Mouse (Mus musculus) E14TG2a.4 (cell line): ENCODE results near the gene Unc13a.
A peak's percentile ranks its signal among the peaks of the same experiment; 100 is the strongest.

ENCODE experiments used
- H3K27me3 ChIP-seq: 2 replicates; pipeline ENCODE4 v1.6.1; 2014; ENCODE audit warnings: low read length, control low read depth; ENCODE audit not compliant: insufficient read depth
- H3K36me3 ChIP-seq: 2 replicates; pipeline ENCODE4 v1.6.1; 2014; ENCODE audit warnings: low read length, control low read depth; ENCODE audit not compliant: insufficient read depth
- H3K4me1 ChIP-seq: replicated peaks from 2 replicates; pipeline ENCODE4 v1.6.1; 2014; ENCODE audit warnings: low read depth, low read length, control low read depth
- H3K4me3 ChIP-seq: replicated peaks from 2 replicates; pipeline ENCODE4 v1.5.1; 2014; ENCODE audit warnings: mild to moderate bottlenecking, low read length
- H3K9me3 ChIP-seq: 2 replicates; pipeline ENCODE4 v1.6.1; 2014; ENCODE audit warnings: low read length, control low read depth
- CTCF ChIP-seq: conservative IDR thresholded peaks from 2 replicates; pipeline ENCODE4 v1.5.1; 2014; ENCODE audit warnings: low read length
- NANOG ChIP-seq: IDR thresholded peaks from 2 replicates; pipeline ENCODE4 v1.6.1; 2014; ENCODE audit warnings: borderline replicate concordance, low read length, mixed read lengths
- POU5F1 ChIP-seq: IDR thresholded peaks from 2 replicates; pipeline ENCODE4 v1.6.1; 2014; ENCODE audit warnings: low read length, borderline replicate concordance

Gene Unc13a

GRCm38 (mm10) chr8:71675456-71676019, 4.0 kb upstream of the Unc13a start:
- TF ChIP-seq CTCF = no peak
- TF ChIP-seq POU5F1 = no peak
- TF ChIP-seq NANOG = no peak
- peaks cover 7% of the 10 kb centered on the region; the same call in 1 of the 2 replicates for H3K27me3 ChIP-seq

GRCm38 (mm10) chr8:71674071-71674470, 2.5 kb upstream of the Unc13a start:
- H3K27me3 ChIP-seq = peaks cover 3% of the 10 kb centered on the region; the same call in 1 of the 2 replicates
- peaks cover 78% of the 10 kb centered on the region for H3K4me1 ChIP-seq
- TF ChIP-seq NANOG = no peak
- H3K9me3 ChIP-seq = no peaks in the 10 kb centered on the region
- H3K36me3 ChIP-seq = peaks cover 9% of the 10 kb centered on the region
- no peak overlapping the region for H3K4me3 ChIP-seq

More at GRCm38 (mm10) chr8:71675456-71676019, 4.0 kb upstream of the Unc13a start:
- no peaks in the 10 kb centered on the region for H3K9me3 ChIP-seq
- H3K4me3 ChIP-seq = peak overlapping the region; percentile 83
- H3K4me1 ChIP-seq = peaks cover 78% of the 10 kb centered on the region
- peaks cover 15% of the 10 kb centered on the region for H3K36me3 ChIP-seq

- TF ChIP-seq NANOG (no peak), POU5F1 (no peak), CTCF (no peak)
- peak overlapping the region; percentile 96 for H3K4me3 ChIP-seq
- H3K4me1 ChIP-seq = peaks cover 78% of the 10 kb centered on the region
- H3K9me3 ChIP-seq = no peaks in the 10 kb centered on the region
- H3K27me3 ChIP-seq = no peaks in the 10 kb centered on the region
- no peaks in the 10 kb centered on the region for H3K36me3 ChIP-seq
These were observed 695 bp upstream of the Unc13a start for GRCm38 (mm10) chr8:71672168-71672735.

- no peaks in the 10 kb centered on the region for H3K9me3 ChIP-seq
These were observed 672 bp downstream of the Unc13a start for GRCm38 (mm10) chr8:71670621-71671548.

GRCm38 (mm10) chr8:71670198-71670597, 1.4 kb downstream of the Unc13a start:
- Histone ChIP-seq H3K27me3 (no peaks in the 10 kb centered on the region), H3K4me3 (peak overlapping the region; percentile 96), H3K36me3 (no peaks in the 10 kb centered on the region), H3K4me1 (peaks cover 79% of the 10 kb centered on the region), H3K9me3 (no peaks in the 10 kb centered on the region)
- TF ChIP-seq POU5F1 (no peak), CTCF (no peak), NANOG (no peak)

More at GRCm38 (mm10) chr8:71670621-71671548, 672 bp downstream of the Unc13a start:
- Histone ChIP-seq H3K36me3 (no peaks in the 10 kb centered on the region), H3K27me3 (no peaks in the 10 kb centered on the region), H3K4me3 (peak overlapping the region; percentile 96), H3K4me1 (peaks cover 84% of the 10 kb centered on the region)
- no peak for TF ChIP-seq NANOG
- TF ChIP-seq CTCF = no peak
- no peak for TF ChIP-seq POU5F1

GRCm38 (mm10) chr8:71668220-71668975, 3.2 kb downstream of the Unc13a start:
- TF ChIP-seq POU5F1 (no peak), NANOG (no peak), CTCF (no peak)
- H3K27me3 ChIP-seq = no peaks in the 10 kb centered on the region
- H3K4me1 ChIP-seq = peaks cover 80% of the 10 kb centered on the region
- no peaks in the 10 kb centered on the region for H3K9me3 ChIP-seq
- H3K4me3 ChIP-seq = peak overlapping the region; percentile 62
- H3K36me3 ChIP-seq = peaks cover 11% of the 10 kb centered on the region

GRCm38 (mm10) chr8:71667256-71667655, 4.3 kb downstream of the Unc13a start:
- Histone ChIP-seq H3K4me1 (peaks cover 79% of the 10 kb centered on the region), H3K9me3 (no peaks in the 10 kb centered on the region)

GRCm38 (mm10) chr8:71666855-71667254, 4.7 kb downstream of the Unc13a start:
- peaks cover 79% of the 10 kb centered on the region for H3K4me1 ChIP-seq
- no peaks in the 10 kb centered on the region for H3K9me3 ChIP-seq
- no peaks in the 10 kb centered on the region for H3K27me3 ChIP-seq
- TF ChIP-seq POU5F1 = no peak
- TF ChIP-seq CTCF = no peak
- no peak for TF ChIP-seq NANOG
- peaks cover 27% of the 10 kb centered on the region for H3K36me3 ChIP-seq
- peak overlapping the region; percentile 72; the same call in 1 of the 2 replicates for H3K4me3 ChIP-seq

More at GRCm38 (mm10) chr8:71667256-71667655, 4.3 kb downstream of the Unc13a start:
- no peak for TF ChIP-seq POU5F1
- TF ChIP-seq CTCF = no peak
- no peak for TF ChIP-seq NANOG
- Histone ChIP-seq H3K4me3 (no peak overlapping the region), H3K36me3 (peaks cover 23% of the 10 kb centered on the region), H3K27me3 (no peaks in the 10 kb centered on the region)
